Comparison of ENCODE assay signal across 14 mouse cellular contexts in genomic region chr17:31089848-31090247, GRCm38 (mm10). TPM values are rescaled to one million over a fixed set of nuclear protein-coding genes. Genes with fewer than 3 reads are reported as not detected.
A peak's percentile ranks its signal among the peaks of the same experiment; 100 is the strongest.
DNase-seq lines count a peak whose midpoint lies in the region; ATAC-seq and TF ChIP-seq lines count a peak whose summit lies in the region.
"Had no signal": no experiment of that assay in that cellular context is flagged by ENCODE, and none has a peak within 500 bp of the region (broad histone marks: within the 10 kb centered on the region; RNA-seq: fewer than 3 reads in every experiment).

No protein-coding gene starts in this region.

- H3K36me3 ChIP-seq in forebrain, embryonic 13.5 days (ENCODE audit: poor library complexity, severe bottlenecking) = peaks cover 9% of the 10 kb centered on the region; the same call in 1 of the 2 replicates
- H3K36me3 ChIP-seq in forebrain, embryonic 16.5 days (ENCODE audit: control insufficient read depth, insufficient read depth) = peaks cover 5% of the 10 kb centered on the region; the same call in 1 of the 2 replicates
- H3K36me3 ChIP-seq in liver, adult 2 months (ENCODE audit: control insufficient read depth, insufficient read depth, low read length) = no peaks in the 10 kb centered on the region
- H3K36me3 ChIP-seq in lung, postnatal 0 days (ENCODE audit: insufficient read depth, low read length) = no peaks in the 10 kb centered on the region
- H3K36me3 ChIP-seq in midbrain, postnatal 0 days (ENCODE audit: insufficient read depth, low read length) = peaks cover 3% of the 10 kb centered on the region
- no peaks in the 10 kb centered on the region for H3K36me3 ChIP-seq in kidney, embryonic 15.5 days

- H3K4me3 ChIP-seq in forebrain, embryonic 13.5 days = no peak overlapping the region
- H3K4me3 ChIP-seq in forebrain, embryonic 16.5 days (replicated peaks; ENCODE audit: low read length) = no peak overlapping the region
- H3K4me3 ChIP-seq in liver, adult 2 months (ENCODE audit: insufficient read depth, low read depth, low read length) = no peak overlapping the region
- no peak overlapping the region for H3K4me3 ChIP-seq in lung, postnatal 0 days (ENCODE audit: low read depth, low read length)
- no peak overlapping the region for H3K4me3 ChIP-seq in midbrain, postnatal 0 days (ENCODE audit: low read depth, low read length)
- H3K4me3 ChIP-seq in kidney, embryonic 15.5 days (replicated peaks) = no peak overlapping the region
- H3K4me3 ChIP-seq: erythroblast, embryonic 14.5 days had no signal

- no peak overlapping the region for H3K4me2 ChIP-seq in forebrain, embryonic 13.5 days
- H3K4me2 ChIP-seq in forebrain, embryonic 16.5 days (ENCODE audit: low read length) = no peak overlapping the region
- no peak overlapping the region for H3K4me2 ChIP-seq in lung, postnatal 0 days (replicated peaks; ENCODE audit: low read depth, low read length)
- no peak overlapping the region for H3K4me2 ChIP-seq in midbrain, postnatal 0 days (ENCODE audit: low read depth, low read length, poor library complexity, severe bottlenecking)
- no peak overlapping the region for H3K4me2 ChIP-seq in kidney, embryonic 15.5 days

- no peak for DNase-seq in liver, adult 2 months (ENCODE audit: extremely low read depth, low read depth, low spot score)
- DNase-seq in liver = no peak
- DNase-seq in lung, postnatal 0 days (ENCODE audit: low spot score) = peak; percentile 57
- DNase-seq in midbrain, postnatal 0 days (ENCODE audit: low spot score) = no peak
- DNase-seq in frontal cortex, adult 2 months (ENCODE audit: extremely low spot score in 1 of 2, low spot score in 1 of 2) = no peak
- DNase-seq: gastrocnemius, postnatal 25 days had no signal

- no peak for TF ChIP-seq CTCF in liver, adult 2 months (IDR thresholded peaks at IDR 0.05; ENCODE audit: low read depth, low read length)
- TF ChIP-seq CTCF in lung, postnatal 0 days (IDR thresholded peaks at IDR 0.05) = no peak
- TF ChIP-seq CTCF in midbrain, postnatal 0 days (IDR thresholded peaks at IDR 0.05) = no peak

- TF ChIP-seq POLR2A in liver, adult 2 months (IDR thresholded peaks at IDR 0.05; ENCODE audit: extremely low read depth, insufficient read depth, low read length) = no peak

- no peaks in the 10 kb centered on the region for H3K27me3 ChIP-seq in forebrain, embryonic 13.5 days
- no peaks in the 10 kb centered on the region for H3K27me3 ChIP-seq in forebrain, embryonic 16.5 days (replicated peaks; ENCODE audit: control insufficient read depth, insufficient read depth, low read length)
- no peaks in the 10 kb centered on the region for H3K27me3 ChIP-seq in liver, adult 2 months (ENCODE audit: control insufficient read depth, insufficient read depth, low read length)
- no peaks in the 10 kb centered on the region for H3K27me3 ChIP-seq in lung, postnatal 0 days (replicated peaks; ENCODE audit: insufficient read depth, low read length)
- no peaks in the 10 kb centered on the region for H3K27me3 ChIP-seq in midbrain, postnatal 0 days (ENCODE audit: insufficient read depth, low read length)
- H3K27me3 ChIP-seq in kidney, embryonic 15.5 days = no peaks in the 10 kb centered on the region

- 0 out of 2 replicates have a peak, but pooled peaks cover 4% of the 10 kb centered on the region for H3K9me3 ChIP-seq in forebrain, embryonic 13.5 days (replicated peaks)
- H3K9me3 ChIP-seq in forebrain, embryonic 16.5 days (ENCODE audit: control insufficient read depth, low read length) = 0 out of 2 replicates have a peak, but pooled peaks cover 6% of the 10 kb centered on the region
- no peaks in the 10 kb centered on the region for H3K9me3 ChIP-seq in lung, postnatal 0 days (ENCODE audit: low read length)
- H3K9me3 ChIP-seq in midbrain, postnatal 0 days (ENCODE audit: low read length) = no peaks in the 10 kb centered on the region
- no peaks in the 10 kb centered on the region for H3K9me3 ChIP-seq in kidney, embryonic 15.5 days (replicated peaks)

- H3K4me1 ChIP-seq in forebrain, embryonic 13.5 days = peaks cover 49% of the 10 kb centered on the region
- H3K4me1 ChIP-seq in forebrain, embryonic 16.5 days (replicated peaks; ENCODE audit: control insufficient read depth, insufficient read depth, low read length) = peaks cover 35% of the 10 kb centered on the region
- peaks cover 9% of the 10 kb centered on the region for H3K4me1 ChIP-seq in liver, adult 2 months (ENCODE audit: control insufficient read depth, insufficient read depth, low read length)
- H3K4me1 ChIP-seq in lung, postnatal 0 days (ENCODE audit: insufficient read depth, low read depth, low read length) = peaks cover 14% of the 10 kb centered on the region; the same call in 1 of the 2 replicates
- peaks cover 21% of the 10 kb centered on the region; the same call in 1 of the 2 replicates for H3K4me1 ChIP-seq in midbrain, postnatal 0 days (ENCODE audit: insufficient read depth, low read length)
- H3K4me1 ChIP-seq in kidney, embryonic 15.5 days = peaks cover 22% of the 10 kb centered on the region

- H3K79me2 ChIP-seq in liver, adult 2 months (ENCODE audit: control insufficient read depth, insufficient read depth, low read length) = peaks cover 4% of the 10 kb centered on the region; the same call in 1 of the 2 replicates

- H3K9ac ChIP-seq in forebrain, embryonic 13.5 days = no peak overlapping the region
- H3K9ac ChIP-seq in forebrain, embryonic 16.5 days (replicated peaks; ENCODE audit: low read depth, low read length) = no peak overlapping the region
- H3K9ac ChIP-seq in liver, adult 2 months (ENCODE audit: low read depth, low read length) = no peak overlapping the region
- H3K9ac ChIP-seq in lung, postnatal 0 days (replicated peaks; ENCODE audit: low read depth) = no peak overlapping the region
- H3K9ac ChIP-seq in midbrain, postnatal 0 days (replicated peaks; ENCODE audit: low read length, poor library complexity, severe bottlenecking) = no peak overlapping the region
- H3K9ac ChIP-seq in kidney, embryonic 15.5 days = no peak overlapping the region

- WGBS in forebrain, embryonic 13.5 days = 82% methylated on average over 8 of the region's 8 CpGs
- WGBS in forebrain, embryonic 16.5 days = 82% methylated on average over 8 of the region's 8 CpGs
- 66% methylated on average over 8 of the region's 8 CpGs for WGBS in liver, adult 2 months
- 39% methylated on average over 8 of the region's 8 CpGs for WGBS in lung, postnatal 0 days
- 65% methylated on average over 8 of the region's 8 CpGs for WGBS in midbrain, postnatal 0 days
- 60% methylated on average over 8 of the region's 8 CpGs for WGBS in kidney, embryonic 15.5 days

- H3K27ac ChIP-seq in forebrain, embryonic 13.5 days = peak overlapping the region; percentile 44; the same call in 1 of the 2 replicates
- no peak overlapping the region for H3K27ac ChIP-seq in forebrain, embryonic 16.5 days (ENCODE audit: low read length)
- H3K27ac ChIP-seq in liver, adult 2 months (replicated peaks; ENCODE audit: insufficient read depth, low read depth, low read length) = peak overlapping the region; percentile 66
- H3K27ac ChIP-seq in lung, postnatal 0 days (ENCODE audit: low read length) = peak overlapping the region; percentile 38
- H3K27ac ChIP-seq in midbrain, postnatal 0 days (ENCODE audit: low read depth, low read length) = peak overlapping the region; percentile 43; the same call in 1 of the 2 replicates
- H3K27ac ChIP-seq in kidney, embryonic 15.5 days = no peak overlapping the region

- TF ChIP-seq EP300 in lung, postnatal 0 days (IDR thresholded peaks at IDR 0.05) = no peak

- no peak for ATAC-seq in forebrain, embryonic 13.5 days
- no peak for ATAC-seq in forebrain, embryonic 16.5 days
- peak; percentile 47 for ATAC-seq in lung, postnatal 0 days
- no peak for ATAC-seq in midbrain, postnatal 0 days (ENCODE audit: low FRiP score)
- no peak for ATAC-seq in kidney, embryonic 15.5 days (replicated peaks; ENCODE audit: low FRiP score)
- ATAC-seq: inflammation-experienced regulatory T-cells, adult 6 months had no signal

RNA-seq across cellular contexts. Expression of gene Abcg1, which starts 32.4 kb away (rescaled TPM):
- 18.2 and 18.7 TPM in 2 replicates for polyA plus RNA-seq in forebrain, embryonic 13.5 days (2015; fragmentation: Nextera tagmentation; extraction: Ambion mirVana)
- polyA plus RNA-seq in forebrain, embryonic 16.5 days (2015; fragmentation: Nextera tagmentation; extraction: Ambion mirVana) = 19.3 and 20.4 TPM in 2 replicates
- 5.0 and 6.0 TPM in 2 replicates for total RNA-seq in liver, adult 2 months (2014; rRNA removed)
- polyA plus RNA-seq in liver, adult 2 months (2012; rRNA removed) = 1.8 and 3.4 TPM in 2 replicates
- polyA plus RNA-seq in lung, postnatal 0 days (2015; fragmentation: Nextera tagmentation; extraction: Ambion mirVana) = 26.9 and 35.3 TPM in 2 replicates
- 29.2 and 38.7 TPM in 2 replicates for total RNA-seq in midbrain, postnatal 0 days (2014; rRNA removed)
- polyA plus RNA-seq in midbrain, postnatal 0 days (2015; fragmentation: Nextera tagmentation; extraction: Ambion mirVana) = 19.6 and 20.7 TPM in 2 replicates
- polyA plus RNA-seq in frontal cortex, adult 2 months (2012; rRNA removed) = 29.5 and 29.6 TPM in 2 replicates
- 7.1 and 7.5 TPM in 2 replicates for polyA plus RNA-seq in kidney, embryonic 15.5 days (2015; fragmentation: Nextera tagmentation; extraction: Ambion mirVana)

RNA-seq across cellular contexts. Expression of gene Tff3, which starts 39.6 kb away (rescaled TPM):
- 0.52 and 0.54 TPM in 2 replicates for polyA plus RNA-seq in forebrain, embryonic 13.5 days (2015; fragmentation: Nextera tagmentation; extraction: Ambion mirVana)
- polyA plus RNA-seq in forebrain, embryonic 16.5 days (2015; fragmentation: Nextera tagmentation; extraction: Ambion mirVana) = not detected in 2 replicates
- total RNA-seq in liver, adult 2 months (2014; rRNA removed) = 0.37 and 3.8 TPM in 2 replicates
- 0.72 and 2.9 TPM in 2 replicates for polyA plus RNA-seq in liver, adult 2 months (2012; rRNA removed)
- polyA plus RNA-seq in lung, postnatal 0 days (2015; fragmentation: Nextera tagmentation; extraction: Ambion mirVana) = not detected in 2 replicates
- not detected in 2 replicates for total RNA-seq in midbrain, postnatal 0 days (2014; rRNA removed)
- polyA plus RNA-seq in midbrain, postnatal 0 days (2015; fragmentation: Nextera tagmentation; extraction: Ambion mirVana) = 0.52 and 0.83 TPM in 2 replicates
- 0.24 and 1.8 TPM in 2 replicates for polyA plus RNA-seq in frontal cortex, adult 2 months (2012; rRNA removed)
- polyA plus RNA-seq in kidney, embryonic 15.5 days (2015; fragmentation: Nextera tagmentation; extraction: Ambion mirVana) = 1.4 and 49.7 TPM in 2 replicates
- total RNA-seq: common myeloid progenitor, adult 5-6 weeks; ES-E14; gastrocnemius, postnatal 25 days had no signal
- polyA plus RNA-seq: erythroblast, embryonic 14.5 days; inflammation-experienced regulatory T-cells, adult 6 months; limb, embryonic 11.5 days had no signal

RNA-seq across cellular contexts. Expression of gene Tff2, which starts 54.2 kb away (rescaled TPM):
- not detected in 2 replicates for polyA plus RNA-seq in forebrain, embryonic 13.5 days (2015; fragmentation: Nextera tagmentation; extraction: Ambion mirVana)
- not detected in 2 replicates for polyA plus RNA-seq in forebrain, embryonic 16.5 days (2015; fragmentation: Nextera tagmentation; extraction: Ambion mirVana)
- total RNA-seq in liver, adult 2 months (2014; rRNA removed) = 2.2 and 5.8 TPM in 2 replicates
- polyA plus RNA-seq in liver, adult 2 months (2012; rRNA removed) = 0.25 TPM in 1 of 2 replicates, not detected in the other
- 0.21 and 0.68 TPM in 2 replicates for polyA plus RNA-seq in lung, postnatal 0 days (2015; fragmentation: Nextera tagmentation; extraction: Ambion mirVana)
- total RNA-seq in midbrain, postnatal 0 days (2014; rRNA removed) = not detected in 2 replicates
- not detected in 2 replicates for polyA plus RNA-seq in midbrain, postnatal 0 days (2015; fragmentation: Nextera tagmentation; extraction: Ambion mirVana)
- not detected in 2 replicates for polyA plus RNA-seq in frontal cortex, adult 2 months (2012; rRNA removed)
- 1.1 and 1.6 TPM in 2 replicates for polyA plus RNA-seq in kidney, embryonic 15.5 days (2015; fragmentation: Nextera tagmentation; extraction: Ambion mirVana)
- total RNA-seq: common myeloid progenitor, adult 5-6 weeks; ES-E14; gastrocnemius, postnatal 25 days had no signal
- polyA plus RNA-seq: erythroblast, embryonic 14.5 days; inflammation-experienced regulatory T-cells, adult 6 months; limb, embryonic 11.5 days had no signal

Comparison
In these comparisons a context has a peak if more than half of its experiments do, and no peak if none do; other contexts are left out.
1. H3K27ac ChIP-seq: peak in forebrain, embryonic 13.5 days (single experiment), liver, adult 2 months (single experiment), lung, postnatal 0 days (single experiment) and midbrain, postnatal 0 days (single experiment); none in forebrain, embryonic 16.5 days (single experiment) and kidney, embryonic 15.5 days (single experiment).